Mouse (Mus musculus): ENCODE measurements around the gene Nt5c2. TPM values are rescaled to one million over a fixed set of nuclear protein-coding genes. Genes with fewer than 3 reads are reported as not detected.

The Nt5c2 gene
- polyA plus RNA-seq (2015; fragmentation: Nextera tagmentation; extraction: Ambion mirVana) = 81.7 and 85.0 TPM in 2 replicates

DNA sequence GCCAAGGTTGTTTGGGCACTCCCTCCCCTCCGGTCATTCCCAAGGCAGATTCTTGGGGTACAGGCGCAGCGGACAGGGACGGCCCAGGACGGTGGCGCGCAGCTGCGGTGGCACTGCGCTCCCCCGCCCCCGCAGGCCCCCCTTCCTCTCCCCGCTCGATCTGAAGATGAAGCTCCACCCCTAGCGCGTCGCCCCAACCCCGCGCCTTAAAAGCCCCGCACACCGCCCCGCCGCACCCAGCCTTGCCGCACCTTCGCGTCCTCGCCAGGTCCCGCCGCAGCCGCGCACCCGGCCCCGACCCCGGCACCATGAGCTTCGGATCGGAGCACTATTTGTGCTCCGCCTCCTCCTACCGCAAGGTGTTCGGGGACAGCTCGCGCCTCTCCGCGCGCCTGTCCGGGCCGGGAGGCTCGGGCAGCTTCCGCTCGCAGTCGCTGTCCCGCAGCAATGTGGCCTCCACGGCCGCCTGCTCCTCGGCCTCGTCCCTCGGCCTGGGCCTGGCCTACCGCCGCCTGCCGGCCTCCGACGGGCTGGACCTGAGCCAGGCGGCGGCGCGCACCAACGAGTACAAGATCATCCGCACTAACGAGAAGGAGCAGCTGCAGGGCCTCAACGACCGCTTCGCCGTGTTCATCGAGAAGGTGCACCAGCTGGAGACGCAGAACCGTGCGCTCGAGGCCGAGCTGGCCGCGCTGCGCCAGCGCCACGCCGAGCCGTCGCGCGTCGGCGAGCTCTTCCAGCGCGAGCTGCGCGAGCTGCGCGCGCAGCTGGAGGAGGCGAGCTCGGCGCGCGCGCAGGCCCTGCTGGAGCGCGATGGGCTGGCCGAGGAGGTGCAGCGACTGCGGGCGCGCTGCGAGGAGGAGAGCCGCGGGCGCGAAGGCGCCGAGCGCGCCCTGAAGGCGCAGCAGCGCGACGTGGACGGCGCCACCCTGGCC, at the start of gene Nt5c2, which contains the start of gene Ina:
TSS of gene Nt5c2 (minus strand) at position 707 of the 935 bp plus-strand sequence.
TSS of gene Ina (plus strand) at position 252 of the 935 bp plus-strand sequence.
- Histone ChIP-seq H3K9me3 (no peaks in the 10 kb centered on the region), H3K4me2 (peak within 1 kb of the TSS; percentile 92), H3K4me3 (peak within 1 kb of the TSS; percentile 87), H3K9ac (peak within 1 kb of the TSS; percentile 96), H3K4me1 (replicated peaks) (peaks cover 21% of the 10 kb centered on the region), H3K27me3 (peaks cover 41% of the 10 kb centered on the region), H3K27ac (replicated peaks) (peak within 1 kb of the TSS; percentile 97), H3K36me3 (no peaks in the 10 kb centered on the region)
- WGBS = under 1% methylated on average over 110 of the region's 124 CpGs
- peak; percentile 86 for ATAC-seq (ENCODE audit: low read depth)

DNA sequence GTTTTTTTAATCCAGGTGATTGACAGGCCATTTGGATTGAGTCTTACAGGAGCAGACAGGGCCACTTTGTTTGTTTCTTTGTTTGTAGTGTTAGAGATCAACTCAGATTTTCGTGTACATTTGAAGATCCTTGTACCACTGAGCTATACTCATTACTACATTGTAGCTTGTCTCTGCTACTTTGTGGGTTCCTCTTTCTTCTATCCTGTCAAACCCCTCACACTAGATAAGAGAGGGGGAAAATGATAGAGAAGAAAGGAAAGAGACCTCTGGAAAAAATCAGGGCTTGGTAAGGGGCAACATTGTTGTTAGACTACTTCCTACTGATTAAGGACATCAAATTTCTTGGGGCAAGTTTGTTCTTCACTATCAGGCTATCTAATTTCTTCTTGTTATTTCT, 42.7 kb upstream of the Nt5c2 start:
- H3K36me3 ChIP-seq = no peaks in the 10 kb centered on the region
- ATAC-seq (ENCODE audit: low read depth) = no peak
- H3K27ac ChIP-seq (replicated peaks) = no peak overlapping the region
- H3K4me1 ChIP-seq (replicated peaks) = no peaks in the 10 kb centered on the region
- H3K4me2 ChIP-seq = no peak overlapping the region
- no peaks in the 10 kb centered on the region for H3K9me3 ChIP-seq
- H3K9ac ChIP-seq = no peak overlapping the region
- H3K4me3 ChIP-seq = no peak overlapping the region
- WGBS = 63% methylated on average over 1 of the region's 1 CpGs
- H3K27me3 ChIP-seq = no peaks in the 10 kb centered on the region

DNA sequence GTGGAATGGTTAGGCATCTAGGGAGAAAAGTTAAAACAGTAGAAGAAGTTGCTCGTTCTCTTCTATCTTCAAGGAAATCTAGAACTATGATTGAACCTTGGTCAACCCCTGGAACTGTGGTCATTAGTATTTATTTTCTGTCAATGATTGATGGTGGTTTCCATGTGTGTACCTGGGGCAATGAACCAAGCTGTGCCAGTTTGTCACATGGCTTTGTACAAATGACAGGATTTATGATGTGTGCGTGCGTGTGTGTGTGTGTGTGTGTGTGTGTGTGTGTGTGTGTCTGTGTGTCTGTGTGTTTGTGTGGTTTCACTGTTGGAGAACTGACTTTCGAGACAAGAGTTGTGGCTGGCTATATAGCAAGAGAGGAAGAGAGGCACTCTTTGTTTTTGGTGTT, 38.5 kb upstream of the Nt5c2 start:
- Histone ChIP-seq H3K4me3 (no peak overlapping the region), H3K4me1 (replicated peaks) (peaks cover 16% of the 10 kb centered on the region), H3K27me3 (no peaks in the 10 kb centered on the region), H3K27ac (replicated peaks) (no peak overlapping the region), H3K36me3 (0 out of 2 replicates have a peak, but pooled peaks cover under 1% of the 10 kb centered on the region), H3K4me2 (no peak overlapping the region), H3K9ac (no peak overlapping the region), H3K9me3 (no peaks in the 10 kb centered on the region)
- ATAC-seq (ENCODE audit: low read depth) = no peak
- WGBS = 85% methylated on average over 4 of the region's 4 CpGs

DNA sequence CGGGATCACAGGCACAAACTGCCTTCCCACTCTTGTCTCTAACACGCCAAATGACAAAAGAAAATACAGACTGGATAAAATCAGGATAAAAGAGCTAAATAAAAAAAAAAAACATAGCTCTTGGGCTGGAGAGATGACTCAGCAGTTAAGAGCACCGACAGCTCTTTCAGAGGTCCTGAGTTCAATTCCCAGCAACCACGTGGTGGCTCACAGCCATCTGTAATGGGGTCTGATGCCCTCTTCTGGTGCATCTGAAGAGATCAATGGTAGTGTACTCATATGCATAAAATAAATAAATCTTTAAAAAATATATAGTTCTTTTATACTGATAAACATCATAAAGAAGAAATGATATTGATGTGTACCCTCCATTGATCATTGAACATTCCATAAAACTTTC, 38.0 kb upstream of the Nt5c2 start:
- WGBS = 87% methylated on average over 4 of the region's 4 CpGs
- Histone ChIP-seq H3K9ac (no peak overlapping the region), H3K9me3 (no peaks in the 10 kb centered on the region), H3K27ac (replicated peaks) (no peak overlapping the region), H3K4me1 (replicated peaks) (peaks cover 19% of the 10 kb centered on the region), H3K27me3 (no peaks in the 10 kb centered on the region), H3K36me3 (0 out of 2 replicates have a peak, but pooled peaks cover 5% of the 10 kb centered on the region), H3K4me3 (no peak overlapping the region), H3K4me2 (no peak overlapping the region)
- no peak for ATAC-seq (ENCODE audit: low read depth)

DNA sequence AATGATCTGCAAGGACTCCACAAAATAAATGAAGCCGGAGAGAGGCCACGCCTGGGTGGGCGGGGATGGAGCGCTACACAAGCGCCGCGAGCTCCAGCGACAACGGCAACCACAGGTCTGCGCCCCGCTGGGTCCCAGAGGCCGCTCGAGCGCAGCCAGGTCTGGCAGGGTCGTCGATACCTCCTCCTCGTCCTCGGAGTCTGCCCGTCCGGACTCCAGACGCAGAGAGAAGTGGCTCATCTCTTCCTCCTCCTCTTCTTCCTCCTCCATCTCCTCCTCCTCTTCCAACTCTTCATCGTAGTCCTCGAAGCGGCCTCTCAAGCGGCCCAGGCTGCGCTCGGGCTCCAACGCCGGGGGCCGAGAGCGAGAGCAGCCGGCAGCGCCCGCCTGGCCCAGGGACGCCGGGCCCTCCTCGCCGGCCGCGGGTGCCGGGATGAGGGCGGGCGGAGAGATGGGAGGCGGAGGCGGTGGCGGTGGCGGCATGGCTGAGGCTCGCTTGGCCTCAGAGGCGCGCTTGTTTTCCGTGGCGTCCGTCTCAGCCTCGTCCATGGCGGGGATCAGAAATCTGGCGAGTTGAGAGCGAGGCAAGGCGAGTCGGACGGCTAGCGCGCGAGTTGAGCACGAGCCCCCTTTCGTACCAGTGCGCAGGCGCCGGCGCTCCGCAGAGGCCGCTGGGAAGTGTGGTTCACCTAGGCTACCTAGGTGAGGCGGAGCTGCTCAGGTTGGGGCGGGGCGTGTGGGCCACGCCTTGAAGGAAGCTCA, 35.5 kb upstream of the Nt5c2 start, which contains the start of gene Pcgf6:
TSS of gene Pcgf6 (minus strand) at position 636 of the 762 bp plus-strand sequence.
- H3K27me3 ChIP-seq = no peaks in the 10 kb centered on the region
- H3K27ac ChIP-seq (replicated peaks) = peak within 1 kb of the TSS; percentile 93
- peak within 1 kb of the TSS; percentile 83 for H3K4me3 ChIP-seq
- peak within 1 kb of the TSS; percentile 73 for H3K4me2 ChIP-seq
- WGBS = under 1% methylated on average over 75 of the region's 75 CpGs
- peak within 1 kb of the TSS; percentile 84 for H3K9ac ChIP-seq
- peaks cover 27% of the 10 kb centered on the region for H3K36me3 ChIP-seq
- H3K9me3 ChIP-seq = no peaks in the 10 kb centered on the region
- peak; percentile 95 for ATAC-seq (ENCODE audit: low read depth)
- H3K4me1 ChIP-seq (replicated peaks) = peaks cover 19% of the 10 kb centered on the region

DNA sequence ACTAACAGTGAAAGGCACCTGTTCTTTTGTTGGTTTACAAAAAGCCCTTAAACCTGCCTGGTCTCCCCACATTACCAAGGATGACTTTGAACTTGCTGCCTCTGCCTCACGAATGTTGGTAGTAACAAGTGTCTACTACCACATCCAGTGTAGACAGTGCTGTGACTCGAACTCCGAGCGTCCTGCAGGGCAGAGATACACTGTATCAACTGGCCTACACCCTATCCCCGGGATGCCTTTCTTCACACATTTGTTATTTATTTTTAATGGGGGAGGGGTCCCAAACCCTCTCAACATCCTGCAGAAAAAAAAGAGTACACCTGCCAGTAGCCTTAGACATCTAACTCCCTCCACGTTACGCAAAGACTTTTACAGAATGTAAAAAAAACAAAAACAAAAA, 34.9 kb upstream of the Nt5c2 start:
- Histone ChIP-seq H3K27me3 (no peaks in the 10 kb centered on the region), H3K27ac (replicated peaks) (peak overlapping the region; percentile 93), H3K9me3 (no peaks in the 10 kb centered on the region), H3K4me3 (peak overlapping the region; percentile 83), H3K4me1 (replicated peaks) (peaks cover 19% of the 10 kb centered on the region), H3K9ac (peak overlapping the region; percentile 84), H3K4me2 (peak overlapping the region; percentile 73), H3K36me3 (peaks cover 32% of the 10 kb centered on the region)
- peak; percentile 62; the same call in 1 of the 2 replicates for ATAC-seq (ENCODE audit: low read depth)
- 7% methylated on average over 7 of the region's 7 CpGs for WGBS

DNA sequence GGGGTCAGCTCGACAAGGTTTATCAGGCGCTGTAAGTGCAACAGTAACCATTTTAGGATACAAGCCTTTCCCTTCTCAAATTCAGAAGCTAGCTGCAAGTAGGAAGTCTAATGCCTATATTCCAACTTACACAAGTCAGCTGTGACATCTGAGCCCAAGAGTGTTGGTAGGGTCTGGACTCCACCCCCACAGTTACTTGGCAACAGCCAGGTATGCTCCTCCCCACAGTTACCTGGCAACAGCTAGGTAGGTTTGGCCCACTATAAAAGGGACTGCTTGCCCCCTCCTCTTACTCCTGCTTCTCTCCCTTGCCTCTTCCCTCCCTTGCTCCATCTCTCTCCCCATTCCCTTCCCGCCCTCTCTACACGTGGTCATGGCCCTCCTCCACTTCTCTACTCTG, 34.1 kb upstream of the Nt5c2 start:
- H3K9me3 ChIP-seq = no peaks in the 10 kb centered on the region

DNA sequence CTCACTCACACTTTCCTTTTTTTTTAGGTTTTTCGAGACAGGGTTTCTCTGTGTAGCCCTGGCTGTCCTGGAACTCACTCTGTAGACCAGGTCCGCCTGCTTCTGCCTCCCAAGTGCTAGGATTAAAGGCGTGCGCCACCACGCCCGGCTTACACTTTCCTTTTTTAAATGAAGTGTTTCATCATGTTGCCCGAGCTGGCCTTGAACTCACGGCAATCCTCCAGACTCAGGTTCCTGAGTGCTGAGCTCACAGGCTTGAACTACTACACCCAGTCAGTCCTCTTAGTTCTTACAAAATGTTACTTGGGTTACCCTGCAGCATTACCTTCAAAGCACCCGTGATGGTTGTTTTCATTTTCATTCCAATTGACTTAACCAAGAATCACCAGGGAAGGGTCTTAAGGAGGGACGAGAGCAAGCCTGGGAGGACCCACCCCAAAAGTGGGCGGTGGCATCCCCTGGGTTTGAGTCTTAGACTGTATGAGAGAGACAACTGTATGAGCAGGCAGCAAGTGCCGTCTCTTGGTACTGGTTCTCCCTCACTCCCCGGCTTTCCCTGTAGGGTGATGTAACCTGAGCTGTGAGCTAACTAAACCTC, 32.4 kb upstream of the Nt5c2 start:
- Histone ChIP-seq H3K9me3 (no peaks in the 10 kb centered on the region), H3K27me3 (no peaks in the 10 kb centered on the region), H3K27ac (replicated peaks) (no peak overlapping the region), H3K4me3 (no peak overlapping the region), H3K4me1 (replicated peaks) (peaks cover 19% of the 10 kb centered on the region), H3K9ac (no peak overlapping the region), H3K36me3 (peaks cover 41% of the 10 kb centered on the region), H3K4me2 (no peak overlapping the region)
- 91% methylated on average over 13 of the region's 13 CpGs for WGBS
- ATAC-seq (ENCODE audit: low read depth) = no peak

More for the DNA sequence above, 34.1 kb upstream of the Nt5c2 start:
- peak overlapping the region; percentile 84; the same call in 1 of the 2 replicates for H3K9ac ChIP-seq
- ATAC-seq (ENCODE audit: low read depth) = no peak
- H3K4me1 ChIP-seq (replicated peaks) = peaks cover 19% of the 10 kb centered on the region
- H3K27ac ChIP-seq (replicated peaks) = no peak overlapping the region
- H3K4me2 ChIP-seq = peak overlapping the region; percentile 73
- 71% methylated on average over 4 of the region's 4 CpGs for WGBS
- H3K4me3 ChIP-seq = peak overlapping the region; percentile 83
- peaks cover 37% of the 10 kb centered on the region for H3K36me3 ChIP-seq
- no peaks in the 10 kb centered on the region for H3K27me3 ChIP-seq

DNA sequence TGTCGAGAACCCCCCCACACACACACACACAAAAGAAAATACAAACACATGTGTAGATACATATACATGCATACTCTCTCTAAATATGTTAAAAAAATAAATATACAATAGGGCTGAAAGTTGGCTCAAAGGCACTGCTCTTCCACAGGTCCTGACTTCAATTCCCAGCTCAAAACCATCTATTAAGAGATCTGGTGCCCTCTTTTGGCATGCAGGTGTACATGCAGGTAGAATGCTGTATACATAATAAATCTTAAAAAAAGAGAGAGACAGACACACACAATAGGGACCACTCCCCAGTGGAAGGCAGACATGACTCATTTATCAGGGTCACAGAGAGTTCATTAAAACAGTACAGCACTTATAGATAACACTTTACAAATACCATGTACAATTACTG, 31.4 kb upstream of the Nt5c2 start:
- Histone ChIP-seq H3K4me2 (no peak overlapping the region), H3K9me3 (no peaks in the 10 kb centered on the region), H3K27ac (replicated peaks) (no peak overlapping the region), H3K4me1 (replicated peaks) (peaks cover 19% of the 10 kb centered on the region), H3K27me3 (no peaks in the 10 kb centered on the region), H3K9ac (no peak overlapping the region), H3K36me3 (peaks cover 49% of the 10 kb centered on the region), H3K4me3 (no peak overlapping the region)
- no peak for ATAC-seq (ENCODE audit: low read depth)
- 96% methylated on average over 1 of the region's 1 CpGs for whole genome bisulfite sequencing

DNA sequence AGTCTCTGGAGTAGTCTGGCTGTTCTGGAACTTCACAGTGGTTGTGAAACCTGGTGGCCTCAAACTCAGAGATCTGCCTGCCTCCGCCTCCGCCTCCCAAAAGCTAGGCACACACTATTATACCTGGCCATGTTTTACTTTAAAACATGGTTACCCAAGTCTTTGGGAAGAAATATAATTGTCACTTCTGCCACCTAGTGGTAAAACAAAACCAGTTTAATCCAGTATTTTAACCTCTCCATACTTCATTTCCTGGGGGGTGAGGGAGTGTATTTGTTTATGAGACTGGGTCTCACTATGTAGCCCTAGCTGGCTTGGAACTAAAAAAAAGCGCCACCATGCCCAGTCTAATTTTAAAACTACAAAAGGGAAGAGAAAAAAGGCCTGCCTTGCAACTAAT, 28.7 kb upstream of the Nt5c2 start:
- H3K9me3 ChIP-seq = no peaks in the 10 kb centered on the region
- WGBS = 91% methylated on average over 3 of the region's 3 CpGs
- peaks cover 4% of the 10 kb centered on the region; the same call in 1 of the 2 replicates for H3K4me1 ChIP-seq (replicated peaks)
- H3K4me3 ChIP-seq = no peak overlapping the region
- ATAC-seq (ENCODE audit: low read depth) = no peak
- no peak overlapping the region for H3K27ac ChIP-seq (replicated peaks)
- no peak overlapping the region for H3K9ac ChIP-seq
- no peak overlapping the region for H3K4me2 ChIP-seq
- H3K36me3 ChIP-seq = peaks cover 68% of the 10 kb centered on the region
- no peaks in the 10 kb centered on the region for H3K27me3 ChIP-seq

DNA sequence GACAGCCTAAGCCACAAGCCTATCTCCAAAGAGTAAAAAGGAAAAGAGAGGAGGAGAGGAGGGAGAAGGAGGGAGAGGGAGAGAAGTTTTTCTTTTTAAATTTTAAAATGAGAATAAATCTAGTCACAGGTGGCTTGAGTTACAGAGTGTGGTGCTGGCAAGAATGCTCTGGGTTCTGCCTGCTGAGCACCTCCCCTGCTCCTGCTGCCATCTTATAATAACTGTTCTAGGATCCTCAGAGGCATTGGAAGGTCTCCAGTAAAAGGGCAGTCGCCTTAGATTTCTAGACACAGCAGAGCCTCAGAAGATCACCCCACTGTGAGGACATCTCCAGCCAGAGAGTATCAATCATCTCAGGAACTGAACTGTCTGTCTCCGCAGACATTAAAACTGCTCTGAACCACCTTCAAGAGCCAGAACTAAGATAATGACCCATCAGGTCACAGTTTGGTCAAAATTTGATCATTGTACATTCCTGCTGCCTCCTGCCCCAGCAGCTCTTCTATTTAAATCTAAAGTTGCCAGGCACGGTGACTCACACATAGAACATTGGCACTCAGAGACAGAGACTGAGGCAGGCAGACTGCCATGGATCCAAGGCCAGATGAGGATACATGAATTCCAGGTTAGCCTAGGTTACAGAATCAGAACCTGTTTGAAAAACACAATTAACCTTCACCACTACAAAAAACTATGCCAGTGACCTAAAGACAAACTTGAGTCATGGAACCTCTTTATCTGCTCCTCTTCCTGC, 25.9 kb upstream of the Nt5c2 start:
- Histone ChIP-seq H3K9ac (no peak overlapping the region), H3K4me3 (no peak overlapping the region), H3K27me3 (no peaks in the 10 kb centered on the region), H3K36me3 (peaks cover 65% of the 10 kb centered on the region), H3K4me1 (replicated peaks) (no peaks in the 10 kb centered on the region), H3K27ac (replicated peaks) (no peak overlapping the region), H3K9me3 (no peaks in the 10 kb centered on the region), H3K4me2 (no peak overlapping the region)
- WGBS = 93% methylated on average over 3 of the region's 3 CpGs
- no peak for ATAC-seq (ENCODE audit: low read depth)
